Mouse (Mus musculus) heart, postnatal 10 days (tissue): ENCODE measurements around the gene Gm6904. TPM values are rescaled to one million over a fixed set of nuclear protein-coding genes. Genes with fewer than 3 reads are reported as not detected.

Experiments
- total RNA-seq, 2 experiments: library from RNA; stranded (reverse); gene quantifications; 2 replicates each; pipeline ENCODE4 v1.2.3; 2021

The Gm6904 gene
- total RNA-seq, 2 experiments from 2014 or later: not detected

Other genes starting within 250 kb of the Gm6904 start
- gene 1700129C05Rik, start 117.3 kb downstream of the Gm6904 start, total RNA-seq: not detected
- not detected for gene Gm5142, start 81.5 kb downstream of the Gm6904 start, total RNA-seq
- gene Rcbtb1, start 59.0 kb downstream of the Gm6904 start, total RNA-seq: 10 to 100 TPM; 15.2 to 17.8 TPM
- under 1 TPM; 0.32 to 0.34 TPM for gene Phf11a, start 37.3 kb upstream of the Gm6904 start, total RNA-seq
- under 1 TPM; 0.47 to 0.53 TPM for gene Phf11b, start 81.1 kb upstream of the Gm6904 start, total RNA-seq
- gene Phf11d, start 105.3 kb upstream of the Gm6904 start, total RNA-seq: 1 to 10 TPM; 7.4 to 8.4 TPM
- gene Phf11c, start 135.2 kb upstream of the Gm6904 start, total RNA-seq: 1 to 10 TPM; 1.0 to 1.2 TPM
- 10 to 100 TPM in 1 of 2 experiments, 1 to 10 TPM in 1; 7.1 to 13.3 TPM for gene Setdb2, start 180.7 kb upstream of the Gm6904 start, total RNA-seq
- gene Cab39l, start 180.8 kb upstream of the Gm6904 start, total RNA-seq: 10 to 100 TPM; 20.3 to 24.5 TPM